Mouse (Mus musculus): ENCODE results near the gene A430005L14Rik.

DNA sequence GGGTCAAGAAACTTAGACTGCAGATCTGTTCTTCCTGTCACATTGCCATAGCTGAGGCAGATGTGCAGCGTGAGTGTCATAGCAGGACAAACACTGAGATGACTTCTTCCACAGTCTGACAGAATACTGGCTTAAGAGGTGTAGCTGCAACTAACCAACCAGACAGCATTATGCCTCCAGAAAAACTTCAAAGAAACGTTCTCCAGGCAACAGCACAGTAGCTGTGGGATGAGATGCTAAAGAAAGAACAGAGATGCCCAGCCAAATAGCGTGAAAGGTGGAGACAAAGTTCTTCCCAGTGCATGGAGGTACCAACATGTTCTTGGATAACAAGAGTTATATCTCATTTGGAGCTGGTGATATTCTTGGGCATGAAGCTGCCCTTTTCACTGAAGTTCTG lies 5.9 kb upstream of the A430005L14Rik start:
- TF ChIP-seq CTCF (IDR thresholded peaks at IDR 0.05; ENCODE audit: low read depth, low read length) (no peak), POLR2A (IDR thresholded peaks at IDR 0.05; ENCODE audit: borderline replicate concordance, low read depth, low read length) (no peak)
